Mouse (Mus musculus) megakaryocyte, embryonic 14.5 days (primary cell): ENCODE measurements at regions not wholly inside any gene's neighbourhood (a gene's known extent, or its start where the extent isn't known, plus 50 kb on each side); places are given as distances from the start of the nearest gene placed in this dataset.
"Not testable (repeated sequence)": the region's sequence is repeated elsewhere in the genome, so short reads cannot be mapped to it uniquely, and the experiment has no call there.

Experiments used
- FLI1 ChIP-seq: IDR thresholded peaks from 2 replicates; pipeline ENCODE4 v1.6.1; 2012; ENCODE audit warnings: low read length, inconsistent platforms, mixed read lengths
- GATA1 ChIP-seq: IDR thresholded peaks from 3 replicates; pipeline ENCODE4 v1.6.1; 2012; ENCODE audit warnings: mixed read lengths, low read length, inconsistent platforms, borderline replicate concordance

DNA sequence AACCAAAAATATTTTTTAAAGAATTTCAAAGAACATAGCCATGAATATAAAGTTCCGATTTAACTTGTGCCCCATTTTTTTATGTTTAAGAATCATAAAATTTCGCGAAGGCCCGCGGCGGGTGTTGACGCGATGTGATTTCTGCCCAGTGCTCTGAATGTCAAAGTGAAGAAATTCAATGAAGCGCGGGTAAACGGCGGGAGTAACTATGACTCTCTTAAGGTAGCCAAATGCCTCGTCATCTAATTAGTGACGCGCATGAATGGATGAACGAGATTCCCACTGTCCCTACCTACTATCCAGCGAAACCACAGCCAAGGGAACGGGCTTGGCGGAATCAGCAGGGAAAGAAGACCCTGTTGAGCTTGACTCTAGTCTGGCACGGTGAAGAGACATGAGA is 109.6 kb downstream of the Gm8797 start:
- not testable (repeated sequence) for TF ChIP-seq GATA1, FLI1
